Mouse (Mus musculus) testis, adult 2 months (tissue): ENCODE results near the gene Gm20458.

Experiments used
- CTCF ChIP-seq: fragments of 200-500 bp; IDR thresholded peaks from 2 replicates; pipeline ENCODE4 v1.5.1; 2012; ENCODE audit warnings: low read depth, mild to moderate bottlenecking, inconsistent platforms, low read length, moderate library complexity; ENCODE audit not compliant: control insufficient read depth, insufficient read depth, insufficient replicate concordance
- POLR2A ChIP-seq: fragments of 200-500 bp; IDR thresholded peaks from 2 replicates; pipeline ENCODE4 v1.6.1; 2012; ENCODE audit warnings: low read depth, mild to moderate bottlenecking, inconsistent platforms, low read length, moderate library complexity; ENCODE audit not compliant: control insufficient read depth

DNA sequence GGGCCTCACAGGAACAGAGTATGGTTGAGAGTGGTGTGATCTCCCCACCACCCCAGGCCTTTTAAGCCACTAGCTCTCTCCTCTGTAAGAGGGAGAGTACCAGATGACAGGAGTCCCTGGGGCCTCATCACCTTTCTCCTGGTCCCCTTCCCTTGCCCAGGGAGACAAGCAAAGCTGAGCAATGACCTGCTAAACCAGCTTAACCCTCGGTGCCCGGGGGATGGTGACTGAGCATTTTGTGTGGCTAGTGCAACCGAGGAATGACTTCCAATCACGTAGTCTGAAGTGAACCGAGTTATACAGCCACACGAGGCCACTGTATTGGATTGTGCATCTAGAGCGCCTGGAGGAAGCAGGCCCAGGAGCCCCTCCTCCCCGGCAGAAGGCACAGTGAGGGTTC, 36.4 kb upstream of the Gm20458 start:
- TF ChIP-seq CTCF, result no peak
- no peak for TF ChIP-seq POLR2A
